Comparison of ENCODE assay signal across 13 mouse cellular contexts in genomic region chr19:31506296-31506695, GRCm38 (mm10).
"Had no signal": no experiment of that assay in that cellular context is flagged by ENCODE, and none has a peak within 500 bp of the region (broad histone marks: within the 10 kb centered on the region; RNA-seq: fewer than 3 reads in every experiment).

No protein-coding gene starts in this region.

- H3K4me1 ChIP-seq: liver, embryonic 15.5 days; neural tube, embryonic 12.5 days had no signal

- ATAC-seq: lung, postnatal 0 days had no signal

- DNase-seq: kidney, postnatal 25 days; liver; lung, adult 2 months; lung, postnatal 36 days; midbrain, embryonic 14.5 days; right cerebral cortex, postnatal 4 days; spleen, adult 18-20 months; thymus, adult 18-20 months; thymus, postnatal 14 days had no signal

- H3K27me3 ChIP-seq: liver, embryonic 15.5 days; neural tube, embryonic 12.5 days had no signal

- H3K4me2 ChIP-seq: liver, embryonic 15.5 days; neural tube, embryonic 12.5 days had no signal

- H3K27ac ChIP-seq: left cerebral cortex, adult 2 months; liver, embryonic 15.5 days; neural tube, embryonic 12.5 days had no signal

- H3K9ac ChIP-seq: liver, embryonic 15.5 days; neural tube, embryonic 12.5 days had no signal

- H3K36me3 ChIP-seq: liver, embryonic 15.5 days; neural tube, embryonic 12.5 days had no signal

- H3K4me3 ChIP-seq: left cerebral cortex, adult 2 months; liver, embryonic 15.5 days; neural tube, embryonic 12.5 days had no signal

- H3K9me3 ChIP-seq: liver, embryonic 15.5 days; neural tube, embryonic 12.5 days had no signal
